Mouse (Mus musculus): Measurements from ENCODE around the gene Syne1. TPM values are rescaled to one million over a fixed set of nuclear protein-coding genes. Genes with fewer than 3 reads are reported as not detected.
A peak's percentile ranks its signal among the peaks of the same experiment; 100 is the strongest.

Syne1 gene
- polyA plus RNA-seq, 1 experiment = 29.8 TPM

- no peak for DNase-seq (ENCODE audit: low read depth)
These were observed 484.2 kb downstream of the Syne1 start for GRCm38 (mm10) chr10:5067113-5067512.

GRCm38 (mm10) chr10:5059983-5060382 is 491.3 kb downstream of the Syne1 start:
- no peak for DNase-seq (ENCODE audit: low read depth)

GRCm38 (mm10) chr10:5058876-5059275 is 492.4 kb downstream of the Syne1 start:
- DNase-seq (ENCODE audit: low read depth) = no peak

GRCm38 (mm10) chr10:5057661-5058060 is 493.6 kb downstream of the Syne1 start:
- no peak for DNase-seq (ENCODE audit: low read depth)

- DNase-seq (ENCODE audit: low read depth) = no peak
These were observed 494.3 kb downstream of the Syne1 start for GRCm38 (mm10) chr10:5056940-5057339.

- DNase-seq (ENCODE audit: low read depth) = no peak
These were observed 495.0 kb downstream of the Syne1 start for GRCm38 (mm10) chr10:5056243-5056735.

DNA sequence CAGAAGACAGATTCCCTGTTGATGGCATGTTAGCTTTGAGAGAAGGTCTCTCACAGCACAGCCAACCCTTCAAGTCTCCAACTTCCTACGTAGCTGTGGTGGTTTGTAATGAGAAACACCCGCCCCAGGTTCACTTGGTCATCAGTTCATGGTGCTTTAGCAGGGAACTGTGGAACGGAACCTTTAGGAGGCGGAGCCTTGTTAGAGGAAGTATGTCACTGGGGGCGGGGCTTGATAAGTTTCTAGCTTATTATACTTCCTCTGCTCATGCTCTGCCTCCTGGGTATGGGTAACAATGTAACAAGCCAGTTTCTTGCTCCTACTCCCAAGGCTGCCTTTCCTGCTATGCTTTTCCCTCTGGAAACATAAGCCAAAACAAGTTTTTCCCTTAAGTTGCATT is 505.6 kb downstream of the Syne1 start:
- DNase-seq (ENCODE audit: low read depth) = no peak

GRCm38 (mm10) chr10:5045213-5045612 is 506.1 kb downstream of the Syne1 start:
- DNase-seq (ENCODE audit: low read depth) = no peak

- no peak for DNase-seq (ENCODE audit: low read depth)
These were observed 506.8 kb downstream of the Syne1 start for GRCm38 (mm10) chr10:5044481-5044880.

DNA sequence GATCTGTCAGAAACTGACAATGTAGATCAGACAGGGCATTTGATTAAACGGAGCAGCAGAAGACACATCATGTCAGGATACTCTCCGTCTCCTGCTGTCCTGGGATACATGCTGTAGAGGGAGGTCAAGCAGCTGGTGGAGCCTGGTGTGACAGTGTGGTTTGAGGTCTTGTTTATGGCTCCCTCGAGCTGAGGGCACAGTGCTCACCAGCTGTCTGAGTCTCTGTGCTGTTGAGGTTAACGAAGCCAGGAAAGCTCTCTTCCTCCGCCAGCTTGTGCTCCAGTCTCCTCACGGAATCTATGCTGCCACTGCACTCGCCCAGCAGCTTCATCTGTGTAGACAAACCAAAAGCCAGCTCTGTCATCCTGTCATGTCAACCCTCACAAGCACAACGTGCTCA is 510.0 kb downstream of the Syne1 start:
- no peak for DNase-seq (ENCODE audit: low read depth)

DNA sequence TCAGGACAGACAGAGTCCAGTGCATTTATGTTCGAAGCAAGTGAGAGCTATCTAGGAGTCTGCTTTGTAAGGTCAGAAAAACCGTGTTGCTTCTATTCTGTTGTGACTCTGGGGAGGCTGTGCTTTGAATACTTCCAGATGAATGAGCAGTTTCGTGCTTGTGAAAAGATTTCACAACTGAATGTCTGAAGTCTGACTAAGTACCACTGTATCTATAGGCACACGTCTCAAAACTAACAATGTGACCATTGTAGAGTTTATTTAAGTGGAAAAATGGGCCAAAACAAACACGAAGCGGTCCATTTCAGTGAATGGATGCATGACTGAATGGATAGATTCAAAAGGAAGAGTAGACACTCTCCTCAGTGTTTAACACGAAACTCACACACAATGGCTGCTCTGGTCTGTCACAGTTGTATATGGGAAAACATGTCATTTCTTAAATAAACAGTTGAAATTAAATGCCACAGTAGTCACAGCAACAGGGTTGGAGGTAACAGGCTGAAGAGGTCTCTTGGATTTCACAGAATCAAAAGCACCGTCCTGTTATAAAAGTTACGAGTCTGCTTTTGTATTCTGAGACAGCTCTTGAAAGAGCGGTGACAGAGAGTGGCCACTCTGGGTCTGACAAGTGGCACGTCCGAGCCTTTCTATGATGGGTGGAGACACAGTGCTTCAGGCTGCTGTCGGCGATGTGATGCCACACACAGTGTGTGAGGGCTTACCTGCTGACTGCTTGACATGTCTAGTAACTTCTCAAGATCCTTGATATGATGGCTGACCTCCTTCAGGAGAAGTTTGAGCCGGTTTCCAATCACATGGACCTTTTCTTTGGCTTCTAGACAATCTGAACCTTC is 518.9 kb downstream of the Syne1 start:
- DNase-seq (ENCODE audit: low read depth) = no peak

- no peak for DNase-seq (ENCODE audit: low read depth)
These were observed 521.4 kb downstream of the Syne1 start for GRCm38 (mm10) chr10:5029883-5030282.

- no peak for DNase-seq (ENCODE audit: low read depth)
These were observed 522.1 kb downstream of the Syne1 start for GRCm38 (mm10) chr10:5029161-5029560.

DNA sequence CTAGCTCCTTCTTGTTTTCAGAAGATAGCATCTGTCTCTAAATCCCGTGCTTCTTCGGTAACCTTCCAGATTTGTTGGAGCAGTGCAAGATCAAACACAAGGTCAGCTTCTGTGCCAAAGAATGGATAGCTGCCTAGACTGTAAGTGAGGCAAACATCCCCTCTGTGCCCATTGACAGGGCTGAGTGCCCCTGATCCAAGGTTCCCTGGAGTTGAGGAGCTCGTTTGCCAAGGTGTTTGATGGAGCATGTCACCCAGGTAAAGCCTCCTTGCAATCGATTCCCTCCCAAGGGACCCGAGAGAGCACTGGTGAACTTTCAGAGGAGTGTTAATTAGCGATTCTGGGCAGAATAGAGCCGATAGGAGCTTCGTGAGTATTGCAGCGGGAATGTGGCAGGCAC is 523.0 kb downstream of the Syne1 start:
- no peak for DNase-seq (ENCODE audit: low read depth)

DNA sequence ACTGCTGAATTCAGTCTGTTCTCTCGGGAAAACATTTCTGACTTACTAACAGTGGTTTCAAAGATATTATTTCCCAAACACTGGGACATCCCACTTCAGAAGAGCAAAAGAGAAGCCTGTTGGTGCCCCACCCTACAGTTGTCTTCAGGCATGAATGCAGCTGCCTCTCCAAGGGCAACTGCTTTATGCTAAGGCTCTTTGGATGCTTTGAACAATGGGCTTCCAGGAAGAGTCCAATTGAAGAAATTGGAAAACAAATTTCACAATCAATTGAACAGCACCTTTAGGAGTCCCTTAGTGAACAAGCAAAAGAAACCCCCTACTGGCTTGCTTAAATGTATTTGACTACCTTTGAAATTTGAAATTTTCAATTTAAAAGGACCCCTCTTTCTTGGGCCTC is 524.1 kb downstream of the Syne1 start:
- no peak for DNase-seq (ENCODE audit: low read depth)

DNA sequence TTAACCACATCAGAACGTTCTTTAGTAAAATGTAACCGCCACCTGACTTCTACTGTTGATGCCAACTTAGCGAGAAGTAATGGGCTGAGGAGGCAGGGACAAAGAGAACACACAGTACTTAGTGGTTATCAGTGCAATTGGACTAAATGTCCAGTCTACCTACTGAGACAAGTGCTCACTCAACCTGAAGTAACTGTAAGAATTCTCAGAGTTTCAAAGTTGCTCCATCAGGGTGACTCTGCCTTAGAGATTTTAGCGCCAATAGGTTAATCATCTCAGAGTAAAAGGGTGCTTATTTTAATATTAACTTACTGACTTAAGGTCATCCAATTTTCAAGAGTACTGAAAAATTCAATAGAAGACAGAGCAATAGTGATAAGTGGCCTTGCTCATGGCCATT is 525.4 kb downstream of the Syne1 start:
- DNase-seq (ENCODE audit: low read depth) = no peak

GRCm38 (mm10) chr10:5017148-5017547 is 534.1 kb downstream of the Syne1 start:
- no peak for DNase-seq (ENCODE audit: low read depth)

GRCm38 (mm10) chr10:5014976-5015375 is 536.3 kb downstream of the Syne1 start:
- DNase-seq (ENCODE audit: low read depth) = no peak

- no peak for DNase-seq (ENCODE audit: low read depth)
These were observed 539.3 kb downstream of the Syne1 start for GRCm38 (mm10) chr10:5012004-5012403.

- DNase-seq (ENCODE audit: low read depth) = no peak
These were observed 542.4 kb downstream of the Syne1 start for GRCm38 (mm10) chr10:5008795-5009366.

- DNase-seq (ENCODE audit: low read depth) = no peak
These were observed 554.7 kb downstream of the Syne1 start for GRCm38 (mm10) chr10:4996592-4996991.

- peak; percentile 6 for DNase-seq (ENCODE audit: low read depth)
These were observed 557.5 kb downstream of the Syne1 start for GRCm38 (mm10) chr10:4993802-4994201.

DNA sequence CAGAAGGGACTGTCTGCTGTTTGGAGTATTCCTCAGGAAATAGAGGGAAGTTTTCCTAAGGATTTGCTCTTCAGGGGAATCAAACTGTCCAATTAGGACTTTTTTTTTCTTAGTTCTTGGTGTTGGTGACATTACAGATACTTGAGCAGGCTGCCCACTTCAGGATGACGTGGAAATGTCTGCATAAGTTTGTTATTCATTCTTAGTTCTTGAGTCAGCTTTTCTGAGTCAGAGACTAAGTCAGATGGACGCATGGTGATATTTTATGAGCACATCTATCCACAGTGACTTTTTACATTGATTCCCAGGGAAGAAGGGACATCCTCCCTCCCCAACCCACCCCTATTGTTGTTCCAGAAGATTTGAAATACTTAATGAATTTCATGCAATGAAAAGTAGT is 567.4 kb downstream of the Syne1 start:
- no peak for DNase-seq (ENCODE audit: low read depth)

Measured in gonadal fat pad, adult 2 months (tissue).